Mouse (Mus musculus) G1E (cell line): ENCODE measurements around the gene Slc26a9.

Source experiments
- GATA1 ChIP-seq: IDR thresholded peaks from 2 replicates; pipeline ENCODE4 v1.6.1; 2012; ENCODE audit warnings: borderline replicate concordance, low read length, inconsistent platforms, mixed read lengths
- TAL1 ChIP-seq: conservative IDR thresholded peaks from 2 replicates; pipeline ENCODE4 v1.6.1; 2012; ENCODE audit warnings: low read depth, low read length, inconsistent platforms, mixed read lengths

DNA sequence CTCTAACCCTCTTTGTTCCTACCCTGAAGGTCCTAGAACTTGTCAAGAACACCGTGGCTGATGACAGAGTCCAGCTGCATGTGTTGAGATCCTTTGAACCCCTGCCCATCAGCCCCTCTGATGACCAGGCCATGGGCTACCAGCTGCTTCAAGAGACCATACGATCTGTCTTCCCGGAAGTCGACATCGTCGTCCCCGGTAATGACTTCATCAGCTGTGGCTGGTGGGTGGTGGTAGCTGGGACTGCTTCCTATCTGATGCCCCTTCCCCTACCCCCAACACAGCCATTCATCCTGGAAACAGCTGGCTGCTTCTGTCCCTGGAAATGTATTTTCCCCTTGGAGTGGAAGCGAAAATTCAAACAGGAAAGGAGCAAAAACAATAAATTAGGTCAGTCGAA, 68.2 kb downstream of the Slc26a9 start:
- TF ChIP-seq GATA1: no peak
- TF ChIP-seq TAL1: no peak
